Mouse (Mus musculus) liver, embryonic 11.5 days (tissue): ENCODE results near the gene Rab31. TPM values are rescaled to one million over a fixed set of nuclear protein-coding genes. Genes with fewer than 3 reads are reported as not detected.

Experiments
- ATAC-seq: fragments of 200-750 bp; cut with Nextera tagmentation; replicated peaks from 2 replicates; pipeline ENCODE4 v1.8.0; 2017; ENCODE audit warnings: moderate number of reproducible peaks, mild to moderate bottlenecking, moderate TSS enrichment, moderate library complexity; ENCODE audit not compliant: low FRiP score
- DNase-seq: peaks from one replicate; pipeline ENCODE4 v3.0.0-alpha.2; 2017; ENCODE audit warnings: low spot score
- H3K27ac ChIP-seq: fragments of 300-500 bp; sonication (generic); 2 replicates; pipeline ENCODE4 v1.5.1; 2014; ENCODE audit warnings: mild to moderate bottlenecking, low read depth, low read length, control low read depth
- H3K27me3 ChIP-seq: fragments of 300-500 bp; sonication (generic); replicated peaks from 2 replicates; pipeline ENCODE4 v1.6.1; 2014; ENCODE audit warnings: low read length, mixed read lengths; ENCODE audit not compliant: control insufficient read depth, insufficient read depth
- H3K36me3 ChIP-seq: fragments of 300-500 bp; sonication (generic); 2 replicates; pipeline ENCODE4 v1.6.1; 2014; ENCODE audit warnings: mild to moderate bottlenecking, low read length, moderate library complexity, mixed read lengths; ENCODE audit not compliant: control insufficient read depth, insufficient read depth
- H3K4me1 ChIP-seq: fragments of 300-500 bp; sonication (generic); replicated peaks from 2 replicates; pipeline ENCODE4 v1.6.1; 2014; ENCODE audit warnings: low read length, mixed read lengths; ENCODE audit not compliant: control insufficient read depth, insufficient read depth
- H3K4me2 ChIP-seq: fragments of 300-500 bp; sonication (generic); 2 replicates; pipeline ENCODE4 v1.6.1; 2014; ENCODE audit warnings: mild to moderate bottlenecking, control low read depth, moderate library complexity
- H3K4me3 ChIP-seq: fragments of 300-500 bp; sonication (generic); 2 replicates; pipeline ENCODE4 v1.5.1; 2014; ENCODE audit warnings: low read depth, low read length, control low read depth
- H3K9ac ChIP-seq: fragments of 300-500 bp; sonication (generic); 2 replicates; pipeline ENCODE4 v1.6.1; 2014; ENCODE audit warnings: low read depth, low read length, control low read depth
- H3K9me3 ChIP-seq: fragments of 300-500 bp; sonication (generic); 2 replicates; pipeline ENCODE4 v1.6.1; 2016; ENCODE audit warnings: low read length, inconsistent platforms, mixed read lengths; ENCODE audit not compliant: control insufficient read depth
- WGBS: fragments of 180-500 bp; shearing (Covaris S2); extraction: QIAGEN DNeasy Blood & Tissue Kit; methylation state at CpG from one replicate; pipeline ENCODE4 v1.1.7; 2014; 5-methylcytosine and 5-hydroxymethylcytosine counted together
- polyA plus RNA-seq: library from polyadenylated mRNA; unstranded; fragments of >200 nt; fragmentation: Nextera tagmentation; extraction: Ambion mirVana; gene quantifications from 2 replicates; pipeline ENCODE4 v1.2.1, GENCODE M21; 2014

Rab31 gene
- polyA plus RNA-seq, 1 experiment from 2014 or later = 16.3 TPM

DNA sequence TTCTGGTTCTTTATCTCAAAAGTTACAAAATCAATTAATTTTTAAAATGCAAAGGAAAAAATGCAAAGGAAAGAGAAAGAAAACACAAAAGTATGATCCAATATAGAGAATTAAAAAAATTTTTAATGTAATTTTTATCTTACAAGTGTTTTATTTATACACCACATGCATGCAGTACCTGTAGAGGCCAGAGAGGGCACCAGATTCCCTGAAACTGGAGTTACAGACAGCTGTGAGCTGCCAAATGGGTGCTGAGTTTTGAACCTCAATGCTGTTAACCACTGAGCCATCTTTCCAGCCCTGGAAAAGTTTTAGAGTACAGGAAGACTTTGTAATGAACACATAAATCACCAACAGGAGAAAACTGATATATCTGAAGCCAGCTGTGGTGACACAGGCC is 22.3 kb downstream of the Rab31 start:
- no peak overlapping the region for H3K4me3 ChIP-seq
- DNase-seq (no peak), ATAC-seq (no peak)
- no peak overlapping the region for H3K4me2 ChIP-seq
- no peak overlapping the region for H3K27ac ChIP-seq
- H3K9me3 ChIP-seq = no peaks in the 10 kb centered on the region
- H3K36me3 ChIP-seq = no peaks in the 10 kb centered on the region
- H3K4me1 ChIP-seq = no peaks in the 10 kb centered on the region
- H3K27me3 ChIP-seq = no peaks in the 10 kb centered on the region
- H3K9ac ChIP-seq = no peak overlapping the region

- H3K9me3 ChIP-seq = no peaks in the 10 kb centered on the region
- H3K36me3 ChIP-seq = no peaks in the 10 kb centered on the region
- no peak for ATAC-seq
These were observed 22.7 kb downstream of the Rab31 start for GRCm38 (mm10) chr17:65749803-65750202.

GRCm38 (mm10) chr17:65748997-65749396 is 23.6 kb downstream of the Rab31 start:
- H3K36me3 ChIP-seq = no peaks in the 10 kb centered on the region
- no peak overlapping the region for H3K9ac ChIP-seq
- ATAC-seq (no peak), DNase-seq (no peak)
- H3K4me2 ChIP-seq = no peak overlapping the region
- no peaks in the 10 kb centered on the region for H3K4me1 ChIP-seq
- WGBS = 71% methylated on average over 6 of the region's 6 CpGs
- H3K4me3 ChIP-seq = no peak overlapping the region
- no peaks in the 10 kb centered on the region for H3K9me3 ChIP-seq
- H3K27ac ChIP-seq = no peak overlapping the region
- H3K27me3 ChIP-seq = no peaks in the 10 kb centered on the region

More at GRCm38 (mm10) chr17:65749803-65750202, 22.7 kb downstream of the Rab31 start:
- Histone ChIP-seq H3K27me3 (no peaks in the 10 kb centered on the region), H3K4me3 (no peak overlapping the region), H3K27ac (no peak overlapping the region), H3K4me2 (no peak overlapping the region), H3K4me1 (no peaks in the 10 kb centered on the region), H3K9ac (no peak overlapping the region)
- WGBS = 80% methylated on average over 7 of the region's 7 CpGs
- no peak for DNase-seq

DNA sequence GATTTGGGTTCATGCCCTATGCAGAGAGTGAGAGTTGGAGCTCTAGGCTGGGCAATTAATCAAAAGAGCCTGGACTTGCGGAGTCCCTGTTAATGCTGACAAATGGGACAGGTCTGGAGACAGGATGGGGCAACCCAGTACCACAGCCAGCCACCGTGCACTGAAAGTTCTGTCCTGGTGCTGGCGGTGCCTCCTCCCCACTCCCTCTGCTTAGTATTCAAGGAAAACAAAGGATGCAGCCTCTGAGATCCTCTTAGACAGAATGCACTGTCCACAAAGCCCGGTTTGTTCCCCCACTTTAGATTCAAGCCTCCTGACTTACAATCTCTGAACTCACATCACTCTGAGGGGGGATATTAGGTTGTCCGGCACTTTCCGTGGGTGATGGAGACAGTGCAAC is 26.2 kb downstream of the Rab31 start:
- H3K27me3 ChIP-seq = no peaks in the 10 kb centered on the region; the same call in 1 of the 2 replicates
- WGBS = 79% methylated on average over 6 of the region's 6 CpGs

GRCm38 (mm10) chr17:65743664-65744330 is 28.8 kb downstream of the Rab31 start:
- H3K4me2 ChIP-seq = no peak overlapping the region
- no peak overlapping the region for H3K4me3 ChIP-seq
- DNase-seq (no peak), ATAC-seq (no peak)
- H3K36me3 ChIP-seq = no peaks in the 10 kb centered on the region
- H3K9me3 ChIP-seq = no peaks in the 10 kb centered on the region
- no peak overlapping the region for H3K9ac ChIP-seq
- no peak overlapping the region for H3K27ac ChIP-seq
- WGBS = 85% methylated on average over 11 of the region's 11 CpGs
- no peaks in the 10 kb centered on the region; the same call in 1 of the 2 replicates for H3K27me3 ChIP-seq
- no peaks in the 10 kb centered on the region for H3K4me1 ChIP-seq

More for the DNA sequence above, 26.2 kb downstream of the Rab31 start:
- no peak overlapping the region for H3K27ac ChIP-seq
- no peaks in the 10 kb centered on the region for H3K9me3 ChIP-seq
- no peaks in the 10 kb centered on the region for H3K36me3 ChIP-seq
- no peaks in the 10 kb centered on the region for H3K4me1 ChIP-seq
- DNase-seq (no peak), ATAC-seq (no peak)
- H3K4me3 ChIP-seq = no peak overlapping the region
- no peak overlapping the region for H3K9ac ChIP-seq
- H3K4me2 ChIP-seq = no peak overlapping the region

DNA sequence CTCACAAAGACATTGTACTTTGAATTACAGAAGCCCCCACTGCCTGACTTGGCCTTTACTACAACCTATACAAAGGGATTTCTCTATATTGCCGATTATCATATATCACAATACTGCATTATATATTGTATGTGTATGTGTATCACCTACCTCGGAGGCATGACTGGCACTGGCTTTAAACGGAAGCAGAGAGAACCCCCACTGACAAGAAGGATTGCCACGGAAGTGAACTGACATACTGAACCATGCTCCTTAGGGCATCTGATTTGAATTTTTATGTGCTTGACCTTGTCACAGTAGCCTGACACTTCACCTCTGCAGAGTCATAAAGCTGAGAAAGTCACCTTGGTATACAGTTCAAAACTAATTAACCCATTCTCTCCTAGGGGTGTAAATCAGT is 29.6 kb downstream of the Rab31 start:
- Histone ChIP-seq H3K27ac (no peak overlapping the region), H3K36me3 (no peaks in the 10 kb centered on the region), H3K4me3 (no peak overlapping the region), H3K9ac (no peak overlapping the region), H3K27me3 (no peaks in the 10 kb centered on the region; the same call in 1 of the 2 replicates), H3K4me1 (no peaks in the 10 kb centered on the region), H3K4me2 (no peak overlapping the region), H3K9me3 (no peaks in the 10 kb centered on the region)
- DNase-seq (no peak), ATAC-seq (no peak)
- WGBS = 82% methylated on average over 4 of the region's 4 CpGs

- ATAC-seq = no peak
- Histone ChIP-seq H3K4me1 (no peaks in the 10 kb centered on the region), H3K9me3 (no peaks in the 10 kb centered on the region), H3K4me3 (no peak overlapping the region), H3K4me2 (no peak overlapping the region), H3K27me3 (no peaks in the 10 kb centered on the region; the same call in 1 of the 2 replicates), H3K27ac (no peak overlapping the region), H3K36me3 (no peaks in the 10 kb centered on the region), H3K9ac (no peak overlapping the region)
- 87% methylated on average over 10 of the region's 10 CpGs for WGBS
- no peak for DNase-seq
These were observed 30.2 kb downstream of the Rab31 start for GRCm38 (mm10) chr17:65742245-65742905.

DNA sequence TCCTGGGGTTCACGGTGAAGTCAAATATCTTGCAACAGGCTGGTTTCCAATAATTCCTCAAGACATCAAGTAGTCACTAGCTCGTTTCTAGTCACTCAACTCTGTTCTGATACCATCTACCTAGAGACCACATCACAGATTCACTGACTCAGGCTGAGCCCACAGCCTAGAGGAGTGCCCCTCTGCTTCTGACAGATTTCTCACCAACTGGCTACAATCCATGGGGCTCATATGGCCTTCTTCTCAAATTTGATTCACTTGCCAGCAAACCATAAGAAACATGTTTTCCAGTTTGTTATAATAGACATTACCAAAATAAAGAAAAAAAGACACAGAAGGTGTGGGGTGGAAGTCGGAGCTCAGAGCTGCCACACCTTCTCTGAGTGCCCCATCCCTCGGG is 31.0 kb downstream of the Rab31 start:
- no peaks in the 10 kb centered on the region for H3K9me3 ChIP-seq
- DNase-seq (no peak), ATAC-seq (no peak)
- no peak overlapping the region for H3K9ac ChIP-seq
- WGBS = 76% methylated on average over 4 of the region's 4 CpGs
- H3K27me3 ChIP-seq = no peaks in the 10 kb centered on the region; the same call in 1 of the 2 replicates
- H3K36me3 ChIP-seq = no peaks in the 10 kb centered on the region
- H3K4me1 ChIP-seq = no peaks in the 10 kb centered on the region
- no peak overlapping the region for H3K4me3 ChIP-seq
- no peak overlapping the region for H3K27ac ChIP-seq
- H3K4me2 ChIP-seq = no peak overlapping the region
